Mouse (Mus musculus): ENCODE data around the gene Rab2b.
A peak's percentile ranks its signal among the peaks of the same experiment; 100 is the strongest.
"Not testable (repeated sequence)": the region's sequence is repeated elsewhere in the genome, so short reads cannot be mapped to it uniquely, and the experiment has no call there.

Gene Rab2b

GRCm38 (mm10) chr14:52278932-52279746, at the start of gene Rab2b, which contains the start of gene Tox4:
Gene Rab2b (minus strand): TSS chr14:52279545.
Gene Tox4 (plus strand): TSS chr14:52279146.
- DNase-seq (ENCODE audit: low spot score): peak; percentile 99

GRCm38 (mm10) chr14:52327910-52328812, 48.8 kb upstream of the Rab2b start, which contains the start of gene Sall2:
Gene Sall2 (minus strand): TSS chr14:52328762.
- peak; percentile 69 for DNase-seq (ENCODE audit: low spot score)

- peak; percentile 80 for DNase-seq (ENCODE audit: low spot score)
These were observed 48.1 kb upstream of the Rab2b start for GRCm38 (mm10) chr14:52327375-52327901.

- DNase-seq (ENCODE audit: low spot score): peak; percentile 64
These were observed 46.5 kb upstream of the Rab2b start for GRCm38 (mm10) chr14:52325890-52326289.

GRCm38 (mm10) chr14:52319361-52319760, 40.0 kb upstream of the Rab2b start:
- DNase-seq (ENCODE audit: low spot score): no peak

GRCm38 (mm10) chr14:52316441-52317225, 37.3 kb upstream of the Rab2b start:
- DNase-seq (ENCODE audit: low spot score): peak; percentile 79

GRCm38 (mm10) chr14:52315792-52316440, 36.6 kb upstream of the Rab2b start:
- DNase-seq (ENCODE audit: low spot score): peak; percentile 86

- DNase-seq (ENCODE audit: low spot score): no peak
These were observed 36.0 kb upstream of the Rab2b start for GRCm38 (mm10) chr14:52315283-52315780.

- no peak for DNase-seq (ENCODE audit: low spot score)
These were observed 35.4 kb upstream of the Rab2b start for GRCm38 (mm10) chr14:52314808-52315150.

GRCm38 (mm10) chr14:52313931-52314807, 34.8 kb upstream of the Rab2b start:
- no peak for DNase-seq (ENCODE audit: low spot score)

- no peak for DNase-seq (ENCODE audit: low spot score)
These were observed 31.6 kb upstream of the Rab2b start for GRCm38 (mm10) chr14:52310906-52311305.

GRCm38 (mm10) chr14:52310343-52310742, 31.0 kb upstream of the Rab2b start:
- DNase-seq (ENCODE audit: low spot score): not testable (repeated sequence)

- DNase-seq (ENCODE audit: low spot score): no peak
These were observed 26.8 kb upstream of the Rab2b start for GRCm38 (mm10) chr14:52306100-52306499.

GRCm38 (mm10) chr14:52304644-52305271, 25.4 kb upstream of the Rab2b start, which contains the start of gene Mettl3:
Gene Mettl3 (minus strand): TSS chr14:52305128.
- DNase-seq (ENCODE audit: low spot score): peak; percentile 98

- not testable (repeated sequence) for DNase-seq (ENCODE audit: low spot score)
These were observed 24.2 kb upstream of the Rab2b start for GRCm38 (mm10) chr14:52303517-52303916.

- peak; percentile 56 for DNase-seq (ENCODE audit: low spot score)
These were observed 16.4 kb upstream of the Rab2b start for GRCm38 (mm10) chr14:52295558-52296264.

- DNase-seq (ENCODE audit: low spot score): no peak
These were observed 4.8 kb upstream of the Rab2b start for GRCm38 (mm10) chr14:52284191-52284590.

GRCm38 (mm10) chr14:52283629-52284028, 4.3 kb upstream of the Rab2b start:
- DNase-seq (ENCODE audit: low spot score): no peak

- DNase-seq (ENCODE audit: low spot score): peak; percentile 35
These were observed 389 bp upstream of the Rab2b start for GRCm38 (mm10) chr14:52279747-52280120.
